Mouse (Mus musculus) inflammation-experienced regulatory T-cells, adult 6 months (primary cell): Measurements from ENCODE around the gene H2-Ab1. TPM values are rescaled to one million over a fixed set of nuclear protein-coding genes. Genes with fewer than 3 reads are reported as not detected.
"Not testable (repeated sequence)": the region's sequence is repeated elsewhere in the genome, so short reads cannot be mapped to it uniquely, and the experiment has no call there.

Experiments
- ATAC-seq: one replicate; pipeline ENCODE4 v1.8.0; 2017
- polyA plus RNA-seq, 3 experiments: library from polyadenylated mRNA; unstranded; fragments of 100-300 nt; shearing (Covaris generic); gene quantifications; one replicate each; pipeline ENCODE4 v1.2.1; 2017

H2-Ab1 gene
- polyA plus RNA-seq, 3 experiments from 2014 or later, result 4.3 to 76.2 (median 34.9) TPM

- not testable (repeated sequence) for ATAC-seq
Measured at GRCm38 (mm10) chr17:34310526-34310925, 53.0 kb downstream of the H2-Ab1 start.

DNA sequence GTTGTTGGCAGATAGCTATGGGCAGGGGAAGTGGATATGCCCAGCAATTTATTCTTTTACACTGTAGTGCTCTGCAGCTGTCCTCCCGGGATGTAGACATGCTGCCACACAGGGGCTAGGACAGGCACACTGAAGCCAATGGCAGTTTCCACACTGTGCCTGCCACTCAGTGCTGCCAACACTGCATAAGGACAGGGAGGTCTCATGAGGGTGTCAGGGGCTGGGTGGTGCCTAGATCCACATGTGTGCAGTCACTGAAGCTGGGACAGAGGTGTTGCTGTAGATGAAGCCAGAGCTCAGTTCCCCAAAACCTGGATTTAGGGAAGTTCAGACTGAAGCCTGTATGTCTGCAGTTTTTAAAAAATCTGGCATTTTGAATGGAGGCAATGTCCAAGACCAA is 54.7 kb downstream of the H2-Ab1 start:
- ATAC-seq, result no peak

DNA sequence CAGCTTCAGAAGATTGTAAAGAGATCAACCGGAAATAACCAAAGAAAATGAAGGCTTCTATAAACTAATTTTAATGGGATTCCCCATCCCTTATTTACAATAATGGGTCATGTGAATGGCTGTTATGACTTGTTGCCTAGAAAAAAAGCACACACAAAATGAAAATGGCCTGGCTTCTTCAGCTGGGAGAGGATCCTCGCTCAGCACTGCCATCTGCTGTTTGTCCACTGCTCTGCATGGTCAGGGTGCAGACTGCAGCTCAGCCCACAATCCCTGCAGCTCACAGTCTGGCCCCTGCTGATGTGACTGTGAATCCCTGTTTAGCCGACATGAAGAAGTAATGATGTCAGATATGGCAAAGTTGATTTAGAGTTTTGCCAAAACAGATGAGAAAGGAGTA is 55.9 kb downstream of the H2-Ab1 start:
- peak; percentile 61 for ATAC-seq

GRCm38 (mm10) chr17:34314286-34314685 is 56.8 kb downstream of the H2-Ab1 start:
- ATAC-seq, result no peak

DNA sequence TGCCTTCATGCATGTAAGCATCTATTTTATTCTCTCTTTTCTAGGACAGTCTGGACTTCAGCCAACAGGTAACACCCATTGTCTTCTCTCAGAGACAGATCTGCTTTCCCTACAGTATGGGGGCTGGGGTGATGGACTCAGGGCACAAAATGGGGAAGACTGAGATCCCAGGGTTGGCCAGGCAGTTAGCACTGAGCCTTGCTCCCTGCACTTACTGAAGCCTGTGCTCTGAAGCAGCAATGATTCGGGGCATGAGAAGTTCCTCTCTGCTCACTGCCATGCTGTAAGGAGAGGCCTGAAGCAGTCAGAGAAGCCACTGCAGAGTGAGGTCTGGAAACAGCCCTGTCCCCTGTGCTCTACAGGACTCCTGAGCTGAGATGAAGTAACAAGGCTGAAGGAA is 58.0 kb downstream of the H2-Ab1 start:
- no peak for ATAC-seq

DNA sequence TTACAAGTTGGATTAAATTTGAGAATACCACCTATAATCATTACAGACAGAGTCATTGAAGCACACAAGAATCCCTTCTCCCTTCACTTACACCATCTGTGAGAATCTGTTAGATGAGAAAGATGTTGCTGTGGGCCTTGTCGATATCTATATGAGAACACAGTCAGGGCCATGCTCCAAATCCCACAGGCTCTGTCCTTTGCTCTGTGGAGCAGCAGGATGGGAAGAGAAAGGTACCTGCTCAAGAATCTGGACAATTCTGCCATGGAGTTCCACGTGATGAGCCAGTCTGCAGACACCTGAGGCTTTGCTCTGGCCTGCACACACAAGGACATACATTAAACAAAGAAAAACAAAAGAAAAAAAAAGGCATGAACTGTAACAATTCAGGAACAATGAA is 59.2 kb downstream of the H2-Ab1 start:
- ATAC-seq, result no peak

DNA sequence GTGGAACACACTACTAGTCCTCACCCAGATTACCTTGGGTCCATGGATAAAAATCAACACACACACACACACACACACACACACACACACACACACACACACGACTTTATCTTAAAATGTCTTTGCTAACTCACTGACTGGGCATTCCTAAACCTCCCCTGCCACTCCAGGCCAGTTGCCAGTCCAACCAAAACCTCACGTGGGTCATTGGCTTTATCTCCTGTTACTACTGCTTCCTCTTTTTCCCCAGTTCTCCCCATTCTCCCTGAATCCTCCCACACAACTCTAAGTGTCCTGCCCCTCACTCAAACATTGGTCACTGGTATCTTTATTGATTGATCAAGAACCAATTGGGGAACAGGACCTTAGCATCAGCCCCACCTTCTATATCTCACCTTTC is 59.8 kb downstream of the H2-Ab1 start:
- ATAC-seq, result no peak

Other genes with a start within 250 kb of the H2-Ab1 start
- gene Ring1, start 233.0 kb upstream of the H2-Ab1 start, polyA plus RNA-seq, result 1 to 10 TPM; 1.6 to 2.8 (median 2.5) TPM
- gene H2-Ke6, start 229.6 kb upstream of the H2-Ab1 start, polyA plus RNA-seq, result 10 to 100 TPM; 28.0 to 31.5 (median 30.7) TPM
- 10 to 100 TPM; 40.8 to 49.3 (median 44.7) TPM for gene Slc39a7, start 226.0 kb upstream of the H2-Ab1 start, polyA plus RNA-seq
- gene Rxrb, start 225.9 kb upstream of the H2-Ab1 start, polyA plus RNA-seq, result 10 to 100 TPM in 2 of 3 experiments, 1 to 10 TPM in 1; 7.8 to 10.6 (median 10.1) TPM
- gene Col11a2, start 218.3 kb upstream of the H2-Ab1 start, polyA plus RNA-seq, result under 1 TPM in 1 of 3 experiments, not detected in 2; 0.21 TPM
- 10 to 100 TPM; 14.3 to 81.2 (median 53.9) TPM for gene H2-Oa, start 165.3 kb upstream of the H2-Ab1 start, polyA plus RNA-seq
- gene H2-DMa, start 138.1 kb upstream of the H2-Ab1 start, polyA plus RNA-seq, result 100 to 1,000 TPM in 2 of 3 experiments, 10 to 100 TPM in 1; 75.8 to 241 (median 198) TPM
- gene Brd2, start 135.1 kb upstream of the H2-Ab1 start, polyA plus RNA-seq, result 100 to 1,000 TPM; 115 to 154 (median 144) TPM
- gene H2-DMb2, start 114.4 kb upstream of the H2-Ab1 start, polyA plus RNA-seq, result 10 to 100 TPM in 2 of 3 experiments, 1 to 10 TPM in 1; 9.2 to 14.4 (median 11.3) TPM
- 1 to 10 TPM; 2.3 to 5.0 (median 4.5) TPM for gene H2-DMb1, start 104.6 kb upstream of the H2-Ab1 start, polyA plus RNA-seq
- 100 to 1,000 TPM; 174 to 216 (median 189) TPM for gene Tap1, start 70.1 kb upstream of the H2-Ab1 start, polyA plus RNA-seq
- 100 to 1,000 TPM; 330 to 403 (median 338) TPM for gene Psmb9, start 69.9 kb upstream of the H2-Ab1 start, polyA plus RNA-seq
- 1,000 to 10,000 TPM in 2 of 3 experiments, 100 to 1,000 TPM in 1; 835 to 1,025 (median 1,010) TPM for gene Psmb8, start 60.0 kb upstream of the H2-Ab1 start, polyA plus RNA-seq
- gene Tap2, start 54.2 kb upstream of the H2-Ab1 start, polyA plus RNA-seq, result 100 to 1,000 TPM in 2 of 3 experiments, 10 to 100 TPM in 1; 94.0 to 181 (median 103) TPM
- 10 to 100 TPM in 2 of 3 experiments, 1 to 10 TPM in 1; 8.4 to 87.4 (median 63.4) TPM for gene H2-Ob, start 18.8 kb upstream of the H2-Ab1 start, polyA plus RNA-seq
- 10 to 100 TPM in 2 of 3 experiments, 1 to 10 TPM in 1; 9.3 to 75.1 (median 44.7) TPM for gene H2-Aa, start 30.1 kb downstream of the H2-Ab1 start, polyA plus RNA-seq
- gene H2-Eb1, start 48.2 kb downstream of the H2-Ab1 start, polyA plus RNA-seq, result 10 to 100 TPM; 15.0 to 67.6 (median 57.7) TPM
- under 1 TPM in 2 of 3 experiments, not detected in 1; 0.28 to 0.44 TPM for gene H2-Eb2, start 68.0 kb downstream of the H2-Ab1 start, polyA plus RNA-seq
- not detected for gene Btnl2, start 97.1 kb downstream of the H2-Ab1 start, polyA plus RNA-seq
- gene Btnl1, start 119.4 kb downstream of the H2-Ab1 start, polyA plus RNA-seq, result not detected
- gene BC051142, start 141.1 kb downstream of the H2-Ab1 start, polyA plus RNA-seq, result 1 to 10 TPM in 1 of 3 experiments, under 1 TPM in 1, not detected in 1; 0.81 to 2.5 TPM
- gene Btnl4, start 219.6 kb downstream of the H2-Ab1 start, polyA plus RNA-seq, result not detected